Mouse (Mus musculus) induced T-regulatory cell, adult 2 months (primary cell): ENCODE data around the gene Eif5.
A peak's percentile ranks its signal among the peaks of the same experiment; 100 is the strongest.

ENCODE experiments used
- DNase-seq: peaks from one replicate; pipeline ENCODE4 v3.0.0-alpha.2; 2012; ENCODE audit warnings: low read depth

The Eif5 gene

DNA sequence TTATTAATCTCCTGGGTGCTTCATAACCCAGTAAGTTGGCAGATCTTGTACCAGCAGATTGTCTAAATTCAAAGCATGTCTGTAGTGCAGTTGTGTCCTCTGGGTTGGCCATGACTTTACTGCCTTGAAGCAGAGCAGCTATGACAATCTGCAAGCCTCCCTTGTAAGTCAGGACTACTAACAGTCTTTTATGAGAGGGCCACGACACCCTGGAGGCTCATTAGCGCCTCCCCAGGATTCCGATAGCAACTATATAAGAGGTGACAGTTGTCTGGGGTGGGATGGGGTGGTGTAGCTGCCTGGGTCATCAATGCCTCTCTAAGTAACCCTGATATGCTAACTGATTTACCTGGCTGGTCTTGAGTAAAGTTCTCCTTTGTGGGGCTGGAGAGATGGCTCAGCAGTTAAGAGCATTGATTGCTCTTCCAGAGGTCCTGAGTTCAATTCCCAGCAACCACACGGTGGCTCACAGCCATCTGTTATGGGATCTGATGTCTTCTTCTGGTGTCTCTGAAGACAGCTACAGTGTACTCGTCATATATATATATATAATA lies 25.3 kb downstream of the Eif5 start:
- no peak for DNase-seq

DNA sequence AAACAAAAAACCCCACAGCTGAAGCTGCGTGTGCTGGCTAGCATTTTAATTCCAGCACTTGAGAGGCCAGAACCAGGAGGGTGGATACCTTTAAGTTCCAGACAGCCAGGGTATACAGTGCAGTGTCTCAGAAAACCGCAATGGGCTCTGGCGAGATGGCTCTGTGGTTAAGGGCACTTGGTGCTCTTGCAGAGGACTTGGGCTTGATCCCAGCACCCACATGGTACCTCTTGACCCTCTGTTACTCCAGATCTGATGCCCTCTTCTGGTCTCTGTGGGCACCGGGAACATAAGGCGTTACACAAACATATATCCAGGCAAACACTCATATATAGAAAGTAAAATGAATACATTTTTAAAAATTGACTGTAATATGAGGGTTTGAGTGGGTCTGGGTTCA lies 27.5 kb downstream of the Eif5 start:
- DNase-seq: no peak

DNA sequence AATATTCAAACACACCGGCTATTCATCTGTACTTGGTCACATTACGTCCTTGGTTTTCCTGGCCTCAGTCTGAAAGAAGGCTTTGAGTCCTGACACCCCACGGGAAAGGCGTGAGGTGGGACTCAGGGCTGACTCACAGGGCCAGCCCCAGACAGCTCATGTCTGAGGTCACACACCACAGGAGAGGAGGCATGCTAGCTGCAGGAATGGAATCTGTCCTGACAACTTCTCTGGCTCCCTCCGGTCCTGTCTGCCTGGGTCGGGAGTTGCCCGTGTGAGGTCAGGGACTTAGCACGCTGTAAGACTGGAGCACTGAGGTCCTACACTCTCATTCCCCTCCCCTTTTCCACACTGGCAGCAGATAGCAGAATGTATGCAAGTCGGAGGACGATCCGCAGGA lies 31.0 kb downstream of the Eif5 start:
- no peak for DNase-seq

DNA sequence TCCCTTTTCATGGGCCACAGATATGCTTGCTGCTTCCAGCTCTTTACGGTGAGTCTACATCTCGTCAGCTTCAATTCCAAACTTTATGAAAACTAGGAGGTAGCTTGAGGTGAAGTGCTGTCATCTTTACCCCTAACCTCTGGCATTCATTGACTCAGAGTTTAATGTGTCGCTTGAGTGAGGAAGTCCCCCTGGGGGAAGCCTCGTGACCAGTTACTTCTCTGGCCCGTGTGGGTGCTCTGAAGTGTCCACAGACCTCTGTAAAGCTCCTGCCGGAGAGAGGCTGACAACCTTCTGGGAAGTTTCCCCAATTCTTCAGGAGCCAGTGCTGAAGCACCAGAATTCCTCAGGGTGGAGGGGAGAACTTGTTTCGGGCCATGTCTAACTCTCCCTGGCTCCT lies 34.6 kb downstream of the Eif5 start:
- DNase-seq: no peak

DNA sequence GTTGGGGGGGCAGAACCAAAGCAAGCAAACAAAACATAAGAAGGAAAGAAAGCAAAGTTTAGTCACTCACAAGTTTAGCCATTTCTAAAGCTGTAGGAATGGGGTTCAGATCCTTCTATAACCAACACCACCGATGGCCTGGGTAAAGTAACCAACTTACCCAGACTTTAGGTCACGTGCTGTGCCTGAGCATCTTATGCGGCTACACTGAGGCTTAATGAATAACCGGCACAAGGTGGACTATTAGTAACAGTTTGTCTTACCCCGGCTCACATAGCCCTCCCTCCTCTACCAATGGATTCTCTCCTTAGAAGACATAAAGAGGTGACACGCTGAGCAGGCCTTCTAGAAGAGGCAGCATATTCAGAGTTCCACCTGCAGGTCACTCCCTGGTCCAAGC lies 35.5 kb downstream of the Eif5 start:
- peak; percentile 35 for DNase-seq

DNA sequence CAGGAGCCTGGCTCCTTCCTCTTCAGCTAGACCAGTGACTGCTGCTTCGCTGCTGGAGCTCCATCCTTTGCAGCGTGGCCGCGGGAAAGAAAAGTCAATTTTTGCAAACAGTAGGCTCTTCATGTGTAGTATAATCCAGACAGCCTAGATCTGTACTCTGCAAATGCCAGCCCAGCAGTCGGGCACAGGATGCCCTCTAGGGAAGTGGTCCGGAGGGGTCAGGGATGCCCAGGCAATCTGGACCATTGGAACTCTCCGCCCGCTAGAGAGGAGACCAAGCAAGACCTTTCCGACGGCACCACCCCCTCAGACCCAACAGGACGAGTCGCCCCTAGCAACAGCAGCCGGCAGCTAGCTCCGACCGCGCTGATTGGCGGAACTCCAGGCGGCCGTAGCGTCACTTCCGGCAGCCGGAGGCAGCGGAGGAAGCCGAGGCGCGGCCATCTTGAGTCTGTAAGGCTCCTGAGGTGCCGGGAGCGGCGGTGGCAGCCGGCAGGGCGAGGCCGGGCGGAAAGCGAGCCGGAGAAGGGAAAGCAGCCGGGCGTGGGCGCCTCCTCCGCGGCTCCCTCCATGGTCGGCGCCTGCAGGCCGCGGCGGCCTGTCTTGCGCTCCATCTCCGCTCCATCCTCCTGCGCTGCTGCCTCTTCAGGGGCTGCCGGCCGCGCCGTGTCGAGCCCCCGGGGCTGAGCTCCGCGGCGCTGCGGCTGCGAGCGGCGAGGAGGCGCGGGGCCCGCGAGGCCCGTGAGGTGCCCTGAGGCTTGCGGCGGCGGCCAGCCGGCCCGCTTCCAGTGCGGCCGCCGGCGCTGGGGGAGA lies 36.5 kb downstream of the Eif5 start, which contains the start of gene Mark3:
Gene Mark3, plus strand, starts transcription at position 450 of the 813 bp plus-strand sequence.
- DNase-seq: peak; percentile 97

DNA sequence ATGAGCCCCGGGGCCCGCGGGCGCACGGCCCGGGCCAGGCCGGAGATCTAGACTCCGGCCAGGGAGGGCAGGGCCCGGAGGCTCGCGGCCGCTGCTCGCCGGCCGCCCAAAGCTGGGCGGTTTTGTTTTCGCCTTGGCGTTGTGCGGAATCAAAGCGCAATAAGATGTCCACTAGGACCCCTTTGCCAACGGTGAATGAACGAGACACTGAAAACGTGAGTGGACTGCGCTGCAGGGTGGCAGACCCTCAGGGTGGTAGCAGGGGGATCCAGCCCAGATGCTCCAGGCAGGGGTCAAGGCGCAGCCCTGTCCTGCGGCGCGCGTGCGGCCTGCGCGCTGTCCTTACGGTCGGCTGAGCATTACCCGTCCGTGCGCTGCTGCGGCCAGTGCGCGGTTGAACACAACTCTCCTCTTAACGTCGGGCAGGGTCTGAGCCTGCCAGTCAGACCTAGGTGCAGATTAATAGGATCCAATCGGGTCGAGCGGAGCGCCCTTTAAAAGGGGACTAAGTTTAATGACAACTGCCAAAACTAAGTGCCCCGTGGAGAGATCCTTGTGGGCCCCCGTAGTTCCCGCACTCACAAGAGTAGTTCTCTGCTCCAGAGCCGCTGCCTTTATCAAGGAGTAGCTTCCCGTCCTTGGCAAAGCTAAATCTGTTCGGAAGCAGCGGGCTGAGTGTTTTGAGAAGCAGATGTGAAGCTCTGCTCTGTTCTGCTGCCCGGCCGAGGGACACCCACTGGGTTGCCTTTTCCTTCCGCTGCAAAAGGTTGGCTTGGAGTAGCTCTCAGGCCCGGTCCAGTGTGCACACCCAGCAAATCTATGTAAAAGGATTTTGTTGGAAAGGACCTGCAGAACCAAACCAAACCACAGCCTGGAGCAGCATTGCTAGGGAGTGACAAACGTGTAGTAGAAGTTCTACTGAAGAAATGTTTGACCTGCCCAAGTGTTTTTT lies 37.3 kb downstream of the Eif5 start:
- DNase-seq: peak; percentile 56

DNA sequence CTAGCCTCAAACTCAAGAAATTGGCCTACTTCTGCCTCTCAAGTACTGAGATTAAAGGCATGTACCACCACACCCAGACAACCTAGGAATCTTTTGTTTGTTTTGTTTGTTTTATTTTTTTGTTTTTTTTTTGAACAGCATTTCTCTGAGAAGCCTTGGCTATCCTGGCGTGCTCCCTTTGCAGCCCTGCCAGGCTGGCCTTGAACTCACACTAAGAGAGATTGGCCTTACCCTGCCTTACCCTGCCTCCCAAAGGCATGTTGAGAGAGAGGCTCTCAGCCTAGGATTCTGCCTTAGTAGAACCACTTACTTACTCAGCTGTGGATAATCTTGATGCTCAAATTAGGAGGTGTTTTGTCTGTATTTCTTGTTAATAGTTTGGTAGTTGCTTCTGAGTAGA lies 45.2 kb downstream of the Eif5 start:
- no peak for DNase-seq

DNA sequence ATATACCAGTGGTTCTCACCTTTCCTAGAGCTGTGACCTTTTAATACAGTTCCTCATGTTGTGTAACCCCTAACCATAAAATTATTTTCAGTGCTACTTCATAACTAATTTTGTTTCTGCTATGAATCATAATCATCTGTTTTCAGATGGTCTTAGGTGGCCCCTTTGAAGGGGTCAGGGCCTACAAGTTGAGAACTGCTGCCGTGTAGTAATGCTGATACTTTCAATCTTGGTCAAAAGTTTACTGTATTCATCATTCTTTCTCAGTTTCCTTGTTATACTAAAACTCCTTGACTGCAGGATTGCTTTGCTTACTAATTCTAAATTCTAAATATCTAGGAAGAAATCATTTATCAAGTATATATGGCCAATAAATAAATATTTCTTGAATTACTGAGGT lies 46.6 kb downstream of the Eif5 start:
- no peak for DNase-seq

DNA sequence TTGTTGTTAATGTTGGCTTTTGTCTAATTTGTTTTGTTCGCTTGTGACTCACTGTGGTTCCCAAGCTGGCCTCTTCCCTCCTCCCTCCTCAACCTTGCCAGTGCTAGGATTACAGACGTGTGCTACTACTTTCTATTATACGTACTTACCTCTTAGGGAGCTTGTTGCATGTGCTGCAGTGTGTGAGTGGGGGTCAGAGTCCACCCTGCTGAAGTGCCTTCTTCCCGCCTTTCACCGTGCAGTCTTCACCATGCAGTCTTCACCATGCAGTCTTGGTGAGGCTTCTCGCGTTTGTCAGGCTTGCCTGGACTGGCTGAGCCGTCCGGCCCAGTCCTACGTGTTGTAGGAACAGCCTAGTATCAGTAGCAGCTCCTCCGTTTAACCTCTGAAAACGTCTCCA lies 49.4 kb downstream of the Eif5 start:
- no peak for DNase-seq

DNA sequence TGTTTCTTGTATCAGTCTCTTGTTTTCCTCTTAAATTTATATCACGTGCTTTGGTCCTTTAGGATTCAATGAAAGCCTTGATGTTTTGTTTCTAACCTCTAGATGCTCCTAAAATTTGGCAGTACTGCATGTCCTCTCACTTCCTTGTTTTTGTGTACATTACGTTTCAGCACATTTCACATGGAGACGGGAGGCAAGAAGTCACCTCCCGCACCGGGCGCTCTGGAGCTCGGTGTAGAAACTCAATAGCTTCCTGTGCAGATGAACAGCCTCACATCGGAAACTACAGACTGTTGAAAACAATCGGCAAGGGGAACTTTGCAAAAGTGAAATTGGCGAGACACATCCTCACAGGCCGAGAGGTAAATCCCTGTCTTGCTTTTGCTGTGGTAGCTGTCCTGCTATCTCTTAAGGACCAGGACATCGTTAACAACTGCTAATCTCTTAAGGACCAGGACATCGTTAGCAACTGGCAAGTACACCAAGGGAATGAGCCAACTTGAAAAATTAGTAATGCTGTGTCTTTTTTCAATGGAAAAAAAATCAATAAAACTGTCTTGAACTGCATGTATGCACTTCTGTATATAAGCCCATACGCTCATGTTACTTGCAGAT lies 54.7 kb downstream of the Eif5 start:
- DNase-seq: peak; percentile 55

DNA sequence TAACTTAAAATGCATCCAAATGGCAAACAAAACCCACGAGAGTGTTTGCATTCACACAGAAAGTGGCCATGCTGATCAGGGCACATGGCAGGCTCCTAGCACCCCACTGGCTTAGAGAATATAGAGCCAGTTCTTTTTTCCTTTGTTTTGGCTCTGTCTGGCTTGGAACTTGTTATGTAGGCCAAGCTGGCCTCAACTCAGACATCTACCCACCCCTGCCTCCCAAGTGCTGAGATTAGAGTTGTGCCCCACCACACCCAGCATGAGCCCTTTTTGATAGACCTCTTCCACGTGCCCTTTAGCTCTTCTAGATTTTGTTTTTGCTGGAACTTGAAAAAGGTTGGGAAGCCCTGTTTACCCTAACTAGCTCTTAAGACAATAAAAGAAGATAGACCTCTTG lies 56.0 kb downstream of the Eif5 start:
- no peak for DNase-seq
